Mouse (Mus musculus) NIH3T3 (cell line): ENCODE results near the gene Hist1h3e.
"Not testable (repeated sequence)": the region's sequence is repeated elsewhere in the genome, so short reads cannot be mapped to it uniquely, and the experiment has no call there.

ENCODE experiments used
- DNase-seq: peaks from one replicate; pipeline ENCODE4 v3.0.0-alpha.2; 2012; ENCODE audit warnings: low read depth

Gene Hist1h3e

DNA sequence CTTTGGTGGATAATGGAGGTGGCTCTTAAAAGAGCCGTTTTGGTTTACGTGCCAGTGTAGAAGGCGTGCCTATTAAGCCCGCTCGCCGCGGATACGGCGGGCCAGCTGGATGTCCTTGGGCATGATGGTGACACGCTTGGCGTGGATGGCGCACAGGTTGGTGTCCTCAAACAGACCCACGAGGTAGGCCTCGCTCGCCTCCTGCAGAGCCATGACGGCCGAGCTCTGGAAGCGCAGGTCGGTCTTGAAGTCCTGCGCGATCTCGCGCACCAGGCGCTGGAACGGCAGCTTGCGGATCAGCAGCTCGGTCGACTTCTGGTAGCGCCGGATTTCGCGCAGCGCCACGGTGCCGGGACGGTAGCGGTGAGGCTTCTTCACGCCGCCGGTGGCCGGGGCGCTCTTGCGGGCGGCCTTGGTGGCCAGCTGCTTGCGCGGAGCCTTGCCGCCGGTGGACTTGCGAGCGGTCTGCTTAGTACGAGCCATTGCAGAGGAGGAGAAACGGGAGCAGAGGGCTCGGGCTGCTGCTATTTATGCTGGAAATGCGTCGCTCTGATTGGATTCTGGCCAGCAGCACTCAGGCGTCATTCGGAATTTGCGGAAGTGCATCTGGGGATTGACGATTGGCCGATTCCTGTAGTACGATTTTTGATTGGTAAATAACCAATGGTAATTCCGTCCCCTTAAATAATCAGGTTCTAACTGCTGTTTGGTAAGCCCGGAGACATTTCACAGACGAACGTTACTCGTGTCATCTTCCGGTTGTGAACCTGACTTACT, at the start of gene Hist1h3e:
Hist1h3e (minus strand) TSS at position 487 of the 777 bp plus-strand sequence.
- peak; percentile 95 for DNase-seq

DNA sequence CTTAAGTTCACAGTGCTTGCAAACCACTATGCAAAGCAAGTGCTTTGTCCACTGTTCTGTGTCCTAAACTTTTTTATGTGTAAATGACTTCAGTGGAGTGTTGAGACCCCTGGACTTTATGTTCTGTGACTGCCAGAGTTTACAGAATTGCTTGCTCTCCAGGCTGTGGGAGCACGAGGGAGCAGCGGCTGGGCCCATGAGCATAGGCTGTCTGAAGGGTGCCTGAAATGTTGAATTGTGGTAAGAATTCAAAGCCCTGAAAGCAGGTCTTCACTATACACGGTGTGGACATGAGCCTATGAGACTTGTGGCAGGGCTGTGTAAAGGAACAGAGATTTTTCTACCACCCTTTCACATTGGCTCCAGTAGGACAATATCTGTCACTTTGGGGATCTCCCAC, 49.5 kb upstream of the Hist1h3e start:
- no peak for DNase-seq

GRCm38 (mm10) chr13:23610393-23610792, 48.2 kb upstream of the Hist1h3e start:
- DNase-seq = no peak

DNA sequence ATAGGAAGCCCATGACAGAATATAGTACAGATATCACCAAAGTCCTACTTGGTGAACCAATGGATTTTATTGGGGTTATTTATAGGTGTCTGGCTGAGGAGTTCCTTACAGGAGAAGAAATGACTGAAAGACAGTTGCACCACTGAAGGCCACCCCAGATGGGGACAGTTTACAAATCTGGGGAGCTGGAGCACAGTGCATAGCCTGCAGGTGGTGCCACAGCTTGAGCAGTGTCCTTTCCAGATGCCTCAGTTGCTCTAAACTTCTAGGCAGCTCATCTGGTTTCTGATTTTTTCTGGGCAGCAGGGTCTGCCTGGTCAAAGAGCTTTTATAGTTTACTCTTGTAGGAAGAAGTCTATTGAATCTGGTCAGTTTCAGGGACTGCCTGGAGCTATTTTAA, 47.7 kb upstream of the Hist1h3e start:
- DNase-seq = no peak

DNA sequence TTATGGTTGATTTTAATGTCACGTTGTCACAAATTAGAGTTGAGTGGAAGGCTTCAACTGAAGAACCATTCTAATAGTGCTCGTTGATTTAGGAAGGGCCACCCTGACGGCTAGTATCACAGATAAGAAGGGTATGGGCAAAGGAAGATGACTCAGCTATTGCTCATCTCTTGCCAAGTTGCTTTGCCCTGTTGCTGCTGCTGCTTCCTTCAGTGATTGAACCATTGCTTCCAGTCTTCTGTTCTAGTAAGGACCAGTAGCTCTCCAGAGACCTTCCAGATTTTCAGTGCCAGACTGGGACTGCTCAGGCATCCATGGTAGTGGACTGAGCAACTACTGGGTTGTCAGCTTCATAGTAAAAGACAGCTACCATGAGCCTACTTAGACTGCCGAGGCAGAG, 47.0 kb upstream of the Hist1h3e start:
- DNase-seq = no peak

- DNase-seq = no peak
Measured at GRCm38 (mm10) chr13:23605052-23605451, 42.9 kb upstream of the Hist1h3e start.

DNA sequence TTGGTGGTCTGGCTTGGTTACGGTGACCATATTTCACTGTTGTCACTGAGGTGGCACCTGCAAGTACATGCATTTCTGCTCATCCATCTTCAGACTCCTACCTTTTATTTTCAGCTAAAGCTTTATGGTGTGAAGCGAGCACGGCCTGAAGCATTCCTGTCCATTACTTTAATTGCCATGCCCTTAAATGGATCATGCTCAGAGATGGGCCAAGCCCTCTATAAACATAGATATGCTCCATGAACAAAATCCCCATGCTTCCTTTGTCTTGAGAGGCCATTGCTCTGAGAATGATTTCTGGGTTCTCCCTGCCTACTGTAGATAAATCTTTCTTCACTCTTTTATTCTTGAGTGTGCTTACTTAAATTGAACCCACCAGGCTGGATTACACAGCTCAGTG, 42.3 kb upstream of the Hist1h3e start:
- no peak for DNase-seq

DNA sequence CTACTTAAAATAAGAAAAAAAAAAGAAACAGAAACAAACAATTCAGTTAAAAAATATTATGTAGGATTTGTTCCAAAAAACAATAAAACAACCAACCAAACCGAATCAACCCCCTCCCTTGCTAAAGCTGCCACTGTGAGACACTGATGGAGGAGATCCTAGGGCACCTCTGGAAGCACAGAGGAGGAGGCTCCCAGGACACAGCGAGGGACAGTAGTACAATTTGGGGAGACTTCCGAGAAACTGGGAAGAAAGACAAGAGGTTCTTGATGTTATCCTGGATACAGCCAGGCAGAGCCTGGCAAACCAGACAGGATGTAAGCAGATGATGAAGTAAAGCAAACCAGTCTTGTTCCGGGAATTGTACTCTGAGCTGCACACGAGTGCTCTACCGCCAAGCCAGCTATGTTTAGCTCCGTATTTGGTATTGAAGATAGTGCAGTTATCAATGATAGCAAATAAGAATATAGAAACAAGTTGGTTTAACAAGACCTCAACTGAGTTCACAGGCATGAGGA, 41.1 kb upstream of the Hist1h3e start:
- DNase-seq = no peak

- peak; percentile 86 for DNase-seq
Measured at GRCm38 (mm10) chr13:23597957-23598356, 35.8 kb upstream of the Hist1h3e start.

DNA sequence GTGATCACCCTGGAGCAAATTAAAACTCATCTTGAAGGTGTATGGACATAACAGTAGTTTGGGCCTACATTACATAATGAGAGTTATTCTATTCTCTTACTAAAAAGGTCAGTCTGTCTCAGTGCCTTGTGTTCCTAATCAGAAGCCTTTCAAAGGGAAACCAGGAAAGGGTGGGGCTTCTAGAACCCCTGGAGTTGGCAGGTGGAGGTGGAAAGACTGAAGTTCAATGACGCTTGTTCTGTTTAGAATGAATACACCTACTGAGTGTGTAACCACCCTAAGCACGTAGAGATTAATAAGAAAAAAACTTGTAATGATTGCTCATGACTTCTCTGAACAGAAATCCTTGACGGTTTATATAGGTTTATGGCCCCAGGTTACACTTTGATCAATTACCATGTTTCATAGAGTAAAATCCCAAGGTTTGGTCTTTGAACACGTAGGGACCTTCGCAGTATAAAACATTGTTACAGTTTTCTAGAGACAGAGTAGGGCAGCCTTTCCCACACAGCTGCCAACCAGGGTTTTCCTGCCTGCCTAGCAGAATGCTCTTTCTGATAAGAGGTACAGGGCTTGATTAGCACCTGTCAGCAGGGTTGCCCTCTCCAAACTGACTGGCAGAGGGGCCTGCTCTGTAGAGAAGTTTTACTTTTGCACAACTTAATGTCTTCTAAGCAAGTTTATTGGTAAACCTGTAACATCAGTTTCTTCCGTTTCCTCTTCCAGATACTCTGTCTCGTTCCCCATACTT, 33.6 kb upstream of the Hist1h3e start:
- no peak for DNase-seq

DNA sequence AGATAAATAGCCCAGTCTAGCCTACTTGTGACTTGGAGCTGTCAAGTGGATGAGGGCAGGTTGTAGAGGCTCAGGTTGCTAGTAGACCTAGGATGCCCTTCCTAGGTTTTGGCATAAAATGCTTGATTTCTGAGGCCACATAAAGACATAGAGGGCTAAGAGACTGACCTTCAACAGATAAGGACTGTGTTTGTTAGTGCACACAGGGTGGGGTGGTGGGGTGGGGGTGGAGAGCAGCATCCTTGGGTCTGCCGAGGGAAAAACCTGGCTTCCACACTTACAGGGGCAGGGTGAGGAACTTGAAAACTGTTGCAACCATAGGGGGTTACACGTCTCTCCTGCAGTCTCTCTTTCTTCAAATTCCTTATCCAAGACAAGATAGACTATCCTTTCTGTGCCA, 33.0 kb upstream of the Hist1h3e start:
- no peak for DNase-seq

GRCm38 (mm10) chr13:23593051-23593770, 31.0 kb upstream of the Hist1h3e start:
- DNase-seq = no peak

- DNase-seq = peak; percentile 43
Measured at GRCm38 (mm10) chr13:23592614-23593013, 30.4 kb upstream of the Hist1h3e start.

GRCm38 (mm10) chr13:23591886-23592285, 29.7 kb upstream of the Hist1h3e start:
- DNase-seq = not testable (repeated sequence)

GRCm38 (mm10) chr13:23591206-23591605, 29.0 kb upstream of the Hist1h3e start:
- no peak for DNase-seq

GRCm38 (mm10) chr13:23586940-23587225, 24.7 kb upstream of the Hist1h3e start:
- peak; percentile 17 for DNase-seq

DNA sequence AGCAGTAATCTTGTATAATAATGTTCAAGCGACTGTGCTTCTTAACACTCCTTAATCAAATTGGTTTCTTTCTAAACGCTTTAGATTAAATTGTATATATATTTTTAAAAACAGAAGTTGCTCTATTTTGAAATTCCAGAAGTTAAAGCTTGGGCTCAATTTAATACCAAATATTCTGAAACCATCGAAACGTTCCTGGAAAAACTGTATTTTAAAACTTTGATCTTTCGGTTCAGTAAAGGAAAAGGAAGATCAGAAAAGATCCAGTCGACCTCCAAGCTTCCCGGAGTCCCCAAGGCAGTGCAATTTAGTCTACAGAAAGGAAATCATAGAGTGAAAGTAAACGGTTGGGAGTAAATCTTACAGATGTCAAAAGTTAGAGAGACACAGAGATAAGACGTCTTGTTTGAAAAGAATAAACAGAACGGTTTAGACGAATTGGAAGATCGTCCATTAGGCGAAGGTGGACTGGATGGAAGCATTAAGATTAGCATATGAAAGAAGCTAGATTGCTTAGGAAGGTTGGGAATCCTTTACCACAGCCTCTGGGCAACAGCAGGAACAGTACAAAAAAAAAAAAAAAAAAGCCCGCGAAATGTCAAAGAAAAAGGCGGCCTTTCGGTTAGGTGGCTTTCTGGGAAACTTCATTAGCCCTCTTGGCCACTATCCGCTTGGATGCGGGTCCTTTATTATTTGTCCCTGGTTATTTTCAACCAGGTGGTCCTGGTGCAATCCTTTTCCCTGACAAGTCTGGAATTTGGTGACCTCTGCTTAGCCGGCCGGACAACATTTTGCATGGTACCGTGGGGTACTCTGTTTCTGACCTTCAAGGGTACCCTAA, 24.1 kb upstream of the Hist1h3e start:
- DNase-seq = peak; percentile 16

DNA sequence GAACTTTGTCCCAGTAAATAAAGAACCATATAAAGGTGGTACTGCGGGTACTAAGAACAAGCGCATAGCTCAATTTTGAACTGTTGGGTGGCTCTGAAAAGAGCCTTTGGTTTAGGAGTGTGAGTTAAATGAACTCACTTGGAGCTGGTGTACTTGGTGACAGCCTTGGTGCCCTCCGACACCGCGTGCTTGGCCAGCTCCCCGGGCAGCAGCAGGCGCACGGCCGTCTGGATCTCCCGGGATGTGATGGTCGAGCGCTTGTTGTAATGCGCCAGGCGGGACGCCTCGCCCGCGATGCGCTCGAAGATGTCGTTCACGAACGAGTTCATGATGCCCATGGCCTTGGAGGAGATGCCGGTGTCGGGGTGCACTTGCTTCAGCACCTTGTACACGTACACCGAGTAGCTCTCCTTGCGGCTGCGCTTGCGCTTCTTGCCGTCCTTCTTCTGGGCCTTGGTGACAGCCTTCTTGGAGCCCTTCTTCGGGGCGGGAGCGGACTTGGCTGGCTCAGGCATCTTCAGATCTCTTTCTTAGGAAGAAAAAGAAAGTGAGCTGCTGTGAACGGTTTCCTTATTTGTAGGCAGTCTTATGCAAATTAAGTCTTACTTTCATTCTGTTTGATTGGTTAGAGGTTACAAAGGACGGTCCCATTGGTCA, 23.4 kb upstream of the Hist1h3e start:
- peak; percentile 85 for DNase-seq

GRCm38 (mm10) chr13:23585029-23585441, 22.9 kb upstream of the Hist1h3e start:
- DNase-seq = peak; percentile 81

GRCm38 (mm10) chr13:23584331-23584730, 22.2 kb upstream of the Hist1h3e start:
- DNase-seq = peak; percentile 18

- no peak for DNase-seq
Measured at GRCm38 (mm10) chr13:23583387-23584068, 21.4 kb upstream of the Hist1h3e start.
